Mouse (Mus musculus) neural tube, embryonic 12.5 days (tissue): ENCODE measurements around the gene Cyp2f2. TPM values are rescaled to one million over a fixed set of nuclear protein-coding genes. Genes with fewer than 3 reads are reported as not detected.

ENCODE experiments used
- microRNA-seq: library from miRNA; unstranded; fragments of <30 nt; microRNA quantifications from one replicate; pipeline ENCODE4, GENCODE M21; 2017
- polyA plus RNA-seq: library from polyadenylated mRNA; unstranded; fragments of >200 nt; fragmentation: Nextera tagmentation; extraction: Ambion mirVana; gene quantifications from 2 replicates; pipeline ENCODE4 v1.2.1, GENCODE M21; 2016

Cyp2f2 gene
- polyA plus RNA-seq, 1 experiment from 2014 or later, result not detected

Small RNA genes lying within 50 kb of the gene (microRNA-seq; reads per million reads assigned to microRNA genes)
- not detected for gene Mir3101

Other genes starting within 250 kb of the Cyp2f2 start
- gene Cyp2a22, start 180.5 kb upstream of the Cyp2f2 start, polyA plus RNA-seq, result not detected in 2 replicates
- not detected in 2 replicates for gene Cyp2a12, start 90.8 kb upstream of the Cyp2f2 start, polyA plus RNA-seq
- gene Cyp2t4, start 33.8 kb downstream of the Cyp2f2 start, polyA plus RNA-seq, result 0.11 and 0.15 TPM in 2 replicates
- gene Egln2, start 46.9 kb downstream of the Cyp2f2 start, polyA plus RNA-seq, result 99.6 TPM in 2 replicates
- 97.7 and 100 TPM in 2 replicates for gene Rab4b, start 59.0 kb downstream of the Cyp2f2 start, polyA plus RNA-seq
- gene Gm21983, start 61.2 kb downstream of the Cyp2f2 start, polyA plus RNA-seq, result 0.42 TPM in 2 replicates
- gene Mia, start 61.2 kb downstream of the Cyp2f2 start, polyA plus RNA-seq, result 4.8 and 5.8 TPM in 2 replicates
- 3.7 TPM in 2 replicates for gene BC024978, start 75.9 kb downstream of the Cyp2f2 start, polyA plus RNA-seq
- gene Snrpa, start 76.4 kb downstream of the Cyp2f2 start, polyA plus RNA-seq, result 259 and 260 TPM in 2 replicates
- gene Itpkc, start 108.8 kb downstream of the Cyp2f2 start, polyA plus RNA-seq, result 8.2 and 10.4 TPM in 2 replicates
- 19.5 and 20.5 TPM in 2 replicates for gene Coq8b, start 113.1 kb downstream of the Cyp2f2 start, polyA plus RNA-seq
- gene Numbl, start 138.5 kb downstream of the Cyp2f2 start, polyA plus RNA-seq, result 62.3 and 67.8 TPM in 2 replicates
- 6.1 and 9.9 TPM in 2 replicates for gene Ltbp4, start 217.8 kb downstream of the Cyp2f2 start, polyA plus RNA-seq
- 68.6 and 68.9 TPM in 2 replicates for gene Shkbp1, start 236.1 kb downstream of the Cyp2f2 start, polyA plus RNA-seq
- gene Gm20479, start 237.5 kb downstream of the Cyp2f2 start, polyA plus RNA-seq, result 0.40 TPM in 1 of 2 replicates, not detected in the other